Mouse (Mus musculus): Measurements from ENCODE around the gene Mcf2.

DNA sequence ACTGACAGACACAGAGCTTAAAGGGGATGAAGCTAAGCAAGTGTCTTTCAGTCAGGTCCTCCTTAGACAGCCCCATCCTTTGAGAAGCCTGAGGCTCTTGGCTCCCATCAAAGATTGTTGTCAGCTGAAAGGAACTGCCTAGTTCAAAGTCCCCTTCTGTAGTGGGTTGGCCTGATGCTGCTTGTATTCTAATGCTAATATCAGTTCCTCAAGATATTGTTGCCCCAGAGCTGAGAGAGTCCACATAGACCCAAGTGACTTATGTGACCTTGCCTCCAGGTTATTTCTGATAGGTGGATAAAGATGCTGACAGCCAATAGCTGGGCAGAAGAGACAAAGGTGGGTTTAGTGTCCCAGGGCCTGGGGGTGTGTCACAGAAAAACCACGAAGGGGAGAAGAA lies 8.8 kb upstream of the Mcf2 start:
- TF ChIP-seq CTCF (IDR thresholded peaks at IDR 0.05; ENCODE audit: borderline replicate concordance, insufficient read depth, low read length), result no peak
- TF ChIP-seq POLR2A (IDR thresholded peaks at IDR 0.05; ENCODE audit: low read depth, low read length), result no peak
